Mouse (Mus musculus) neural tube, embryonic 10.5 days (tissue): ENCODE measurements around the gene Rnf208.
A peak's percentile ranks its signal among the peaks of the same experiment; 100 is the strongest.

Source experiments
- DNase-seq: peaks from one replicate; pipeline ENCODE4 v3.0.0-alpha.2; 2017; ENCODE audit warnings: low spot score; ENCODE audit errors: extremely low spot score

The Rnf208 gene

GRCm38 (mm10) chr2:25242101-25242506 is at the start of gene Rnf208, which contains the start of gene Cysrt1:
Rnf208 (plus strand) TSS chr2:25242255.
Cysrt1 (minus strand) TSS chr2:25242452.
- peak; percentile 51 for DNase-seq

GRCm38 (mm10) chr2:25193330-25193770 is 48.7 kb upstream of the Rnf208 start:
- DNase-seq: peak; percentile 82

- no peak for DNase-seq
Measured at GRCm38 (mm10) chr2:25194006-25194405, 48.0 kb upstream of the Rnf208 start.

- DNase-seq: no peak
Measured at GRCm38 (mm10) chr2:25194486-25195171, 47.4 kb upstream of the Rnf208 start.

- DNase-seq: no peak
Measured at GRCm38 (mm10) chr2:25195211-25196156, 46.6 kb upstream of the Rnf208 start.

GRCm38 (mm10) chr2:25196172-25196954 is 45.7 kb upstream of the Rnf208 start, which contains the start of gene Tor4a:
Tor4a (minus strand) TSS chr2:25196886.
- no peak for DNase-seq

- no peak for DNase-seq
Measured at GRCm38 (mm10) chr2:25197191-25197590, 44.9 kb upstream of the Rnf208 start.

GRCm38 (mm10) chr2:25197946-25198345 is 44.1 kb upstream of the Rnf208 start:
- no peak for DNase-seq

- DNase-seq: no peak
Measured at GRCm38 (mm10) chr2:25200631-25201030, 41.4 kb upstream of the Rnf208 start.

GRCm38 (mm10) chr2:25203631-25204214 is 38.3 kb upstream of the Rnf208 start:
- no peak for DNase-seq

- no peak for DNase-seq
Measured at GRCm38 (mm10) chr2:25207593-25207992, 34.5 kb upstream of the Rnf208 start.

GRCm38 (mm10) chr2:25210686-25211085 is 31.4 kb upstream of the Rnf208 start:
- no peak for DNase-seq

GRCm38 (mm10) chr2:25211121-25211670 is 30.9 kb upstream of the Rnf208 start, which contains the start of gene Nelfb:
Nelfb (minus strand) TSS chr2:25211489.
- peak; percentile 96 for DNase-seq

- DNase-seq: no peak
Measured at GRCm38 (mm10) chr2:25213266-25213865, 28.7 kb upstream of the Rnf208 start.

- no peak for DNase-seq
Measured at GRCm38 (mm10) chr2:25214444-25214843, 27.6 kb upstream of the Rnf208 start, which contains the start of gene Stpg3. Stpg3 (minus strand) TSS chr2:25214637.

- DNase-seq: no peak
Measured at GRCm38 (mm10) chr2:25217666-25218065, 24.4 kb upstream of the Rnf208 start.

- no peak for DNase-seq
Measured at GRCm38 (mm10) chr2:25218445-25218844, 23.6 kb upstream of the Rnf208 start, which contains the start of gene Fam166a. Fam166a (plus strand) TSS chr2:25218745.

GRCm38 (mm10) chr2:25221331-25221772 is 20.7 kb upstream of the Rnf208 start:
- no peak for DNase-seq

- no peak for DNase-seq
Measured at GRCm38 (mm10) chr2:25223681-25224491, 18.2 kb upstream of the Rnf208 start.
